Mouse (Mus musculus) embryonic fibroblast, embryonic 13.5 days (primary cell): ENCODE results near the gene Cib1. TPM values are rescaled to one million over a fixed set of nuclear protein-coding genes. Genes with fewer than 3 reads are reported as not detected.

Experiments used
- H3K27ac ChIP-seq: 2 replicates; pipeline ENCODE4 v1.5.1; 2012; ENCODE audit warnings: low read length, control low read depth, inconsistent platforms; ENCODE audit not compliant: insufficient read depth
- H3K4me1 ChIP-seq: 2 replicates; pipeline ENCODE4 v1.6.1; 2011; ENCODE audit warnings: low read length; ENCODE audit not compliant: control insufficient read depth, insufficient read depth
- H3K4me3 ChIP-seq: 2 replicates; pipeline ENCODE4 v1.5.1; 2011; ENCODE audit warnings: mild to moderate bottlenecking, control low read depth, low read length; ENCODE audit not compliant: insufficient read depth
- CTCF ChIP-seq: IDR thresholded peaks from 2 replicates; pipeline ENCODE4 v1.5.1; 2011; ENCODE audit warnings: mild to moderate bottlenecking, control low read depth, low read length, moderate library complexity, borderline replicate concordance; ENCODE audit not compliant: insufficient read depth
- POLR2A ChIP-seq: IDR thresholded peaks from 2 replicates; pipeline ENCODE4 v1.6.1; 2011; ENCODE audit warnings: low read depth, mild to moderate bottlenecking, control low read depth, low read length, moderate library complexity
- polyA plus RNA-seq: library from polyadenylated mRNA; stranded (reverse); fragments of >200 nt; gene quantifications from 2 replicates; pipeline ENCODE4 v1.2.4, GENCODE M21; 2011; ENCODE audit warnings: low read depth; ENCODE audit not compliant: missing spikeins, insufficient read length

Gene Cib1
- polyA plus RNA-seq, 1 experiment, result 33.3 TPM

- H3K4me1 ChIP-seq, result no peaks in the 10 kb centered on the region
- no peak overlapping the region for H3K4me3 ChIP-seq
- TF ChIP-seq POLR2A, result no peak
- TF ChIP-seq CTCF, result no peak
- no peak overlapping the region for H3K27ac ChIP-seq
Observed at GRCm38 (mm10) chr7:80180202-80180601, 52.4 kb downstream of the Cib1 start.

GRCm38 (mm10) chr7:80179790-80180189, 52.8 kb downstream of the Cib1 start:
- TF ChIP-seq CTCF (no peak), POLR2A (no peak)
- H3K27ac ChIP-seq, result no peak overlapping the region

GRCm38 (mm10) chr7:80179327-80179726, 53.3 kb downstream of the Cib1 start:
- H3K4me3 ChIP-seq, result no peak overlapping the region
- no peaks in the 10 kb centered on the region for H3K4me1 ChIP-seq
- TF ChIP-seq POLR2A, result no peak
- TF ChIP-seq CTCF, result no peak

More at GRCm38 (mm10) chr7:80179790-80180189, 52.8 kb downstream of the Cib1 start:
- Histone ChIP-seq H3K4me3 (no peak overlapping the region), H3K4me1 (no peaks in the 10 kb centered on the region)

DNA sequence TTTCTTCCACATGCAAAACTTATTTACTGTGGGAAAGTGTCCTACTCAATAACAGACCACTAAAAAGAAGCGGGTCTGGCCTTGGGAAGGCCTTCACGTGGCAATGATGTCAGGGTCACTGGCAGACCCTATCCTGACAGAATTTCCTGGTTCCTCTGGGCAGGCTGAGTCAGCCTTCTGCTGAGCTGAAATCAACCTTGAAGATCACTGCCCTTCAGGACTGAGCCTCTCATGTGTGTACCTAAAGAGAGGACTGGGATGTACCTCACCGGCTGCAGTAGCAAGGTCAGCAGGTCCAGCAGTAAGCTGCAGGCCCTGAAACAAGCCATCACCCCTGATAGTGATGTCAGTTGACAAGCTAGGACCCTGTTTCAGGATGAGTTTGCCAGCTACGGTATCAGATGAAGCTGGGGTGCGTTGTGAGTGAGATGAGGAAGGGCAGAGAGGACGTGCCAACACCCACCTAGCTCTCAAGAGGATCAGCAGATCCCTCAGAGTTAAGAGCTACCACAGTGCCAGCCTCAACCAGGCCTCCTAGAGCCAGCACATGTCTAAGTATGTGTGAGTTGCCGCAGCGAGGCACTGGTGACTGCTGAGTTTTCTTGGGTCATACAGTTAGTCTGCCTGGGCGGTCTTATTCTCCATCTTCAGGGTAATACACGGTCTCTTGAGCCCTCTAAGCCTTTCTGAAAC, 54.4 kb downstream of the Cib1 start:
- H3K27ac ChIP-seq, result no peak overlapping the region
- no peak for TF ChIP-seq CTCF
- no peak for TF ChIP-seq POLR2A
- no peaks in the 10 kb centered on the region for H3K4me1 ChIP-seq
- no peak overlapping the region for H3K4me3 ChIP-seq

More at GRCm38 (mm10) chr7:80179327-80179726, 53.3 kb downstream of the Cib1 start:
- no peak overlapping the region for H3K27ac ChIP-seq

DNA sequence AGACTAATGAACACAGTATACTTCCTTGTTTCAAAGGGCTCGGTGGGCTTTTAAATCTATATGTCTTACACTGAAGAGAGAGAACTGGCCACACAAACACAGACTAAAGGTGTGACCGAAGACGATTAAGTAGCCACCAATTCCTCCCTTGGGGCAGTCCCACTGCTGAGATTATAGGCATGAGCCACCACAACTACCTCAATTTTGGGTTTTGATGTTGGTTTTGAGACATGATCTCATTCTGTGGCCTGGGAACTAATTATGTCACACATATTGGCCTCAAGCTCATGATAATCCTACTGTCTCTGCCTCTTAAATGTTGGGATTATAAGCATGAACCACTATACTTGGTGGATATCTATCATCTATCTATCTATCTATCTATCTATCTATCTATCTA, 55.2 kb downstream of the Cib1 start:
- TF ChIP-seq CTCF, result no peak
- no peak for TF ChIP-seq POLR2A
- Histone ChIP-seq H3K4me3 (no peak overlapping the region), H3K27ac (no peak overlapping the region), H3K4me1 (no peaks in the 10 kb centered on the region)

Other genes starting within 250 kb of the Cib1 start
- gene Zfp710, start 208.0 kb downstream of the Cib1 start, polyA plus RNA-seq, result 7.7 and 8.7 TPM in 2 replicates
- gene Idh2, start 117.4 kb downstream of the Cib1 start, polyA plus RNA-seq, result 84.2 and 116 TPM in 2 replicates
- gene Sema4b, start 46.0 kb downstream of the Cib1 start, polyA plus RNA-seq, result 6.4 and 8.0 TPM in 2 replicates
- gene Gdpgp1, start 52 bp upstream of the Cib1 start, polyA plus RNA-seq, result 1.8 and 2.2 TPM in 2 replicates
- 0.63 TPM in 1 of 2 replicates, not detected in the other for gene Ttll13, start 13.6 kb upstream of the Cib1 start, polyA plus RNA-seq
- 15.8 and 17.4 TPM in 2 replicates for gene Ngrn, start 28.4 kb upstream of the Cib1 start, polyA plus RNA-seq
- gene Vps33b, start 36.8 kb upstream of the Cib1 start, polyA plus RNA-seq, result 10.7 and 12.0 TPM in 2 replicates
- gene Prc1, start 61.6 kb upstream of the Cib1 start, polyA plus RNA-seq, result 94.6 and 124 TPM in 2 replicates
- 11.8 and 19.0 TPM in 2 replicates for gene Rccd1, start 91.6 kb upstream of the Cib1 start, polyA plus RNA-seq
- gene Unc45a, start 108.2 kb upstream of the Cib1 start, polyA plus RNA-seq, result 34.4 and 46.6 TPM in 2 replicates
- 12.2 and 15.4 TPM in 2 replicates for gene Hddc3, start 110.3 kb upstream of the Cib1 start, polyA plus RNA-seq
- 47.6 and 55.1 TPM in 2 replicates for gene Man2a2, start 138.6 kb upstream of the Cib1 start, polyA plus RNA-seq
- gene Fes, start 155.1 kb upstream of the Cib1 start, polyA plus RNA-seq, result 7.5 and 7.9 TPM in 2 replicates
- gene Furin, start 172.6 kb upstream of the Cib1 start, polyA plus RNA-seq, result 71.5 and 83.7 TPM in 2 replicates